Mouse (Mus musculus): ENCODE results near the gene Avpr1a. TPM values are rescaled to one million over a fixed set of nuclear protein-coding genes. Genes with fewer than 3 reads are reported as not detected.

The Avpr1a gene
- total RNA-seq, 2 experiments from 2014 or later, result 0.59 to 0.73 TPM

DNA sequence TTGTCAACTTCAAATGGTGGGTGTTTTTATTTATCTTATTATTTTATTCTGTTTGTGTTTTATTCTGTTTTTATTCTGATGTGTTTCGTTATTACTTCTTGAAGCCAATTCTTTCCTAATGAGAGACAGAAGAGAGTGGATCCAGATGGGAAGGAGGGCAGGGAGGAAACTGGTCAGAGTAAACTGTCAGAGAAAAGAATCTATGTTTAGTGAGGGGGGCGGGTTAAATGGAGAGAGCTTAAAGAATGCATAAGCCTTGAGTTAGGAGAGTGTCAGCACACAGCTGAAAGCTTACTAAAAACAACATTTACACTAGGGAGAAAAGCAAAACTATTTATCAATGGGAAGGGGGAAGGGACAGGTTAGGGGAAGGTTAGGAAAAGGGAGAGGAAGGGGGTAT, 50.3 kb downstream of the Avpr1a start:
- intact Hi-C loops (cut with DNase I), result no loop called here
- H3K4me3 ChIP-seq, result no peak overlapping the region
- no peak for DNase-seq
- TF ChIP-seq CTCF (IDR thresholded peaks at IDR 0.05), result no peak
- H3K27ac ChIP-seq, result no peak overlapping the region

- H3K27ac ChIP-seq, result no peak overlapping the region
- no peak for DNase-seq
- H3K4me3 ChIP-seq, result no peak overlapping the region
- intact Hi-C loops (cut with DNase I), result no loop called here
- no peak for TF ChIP-seq CTCF (IDR thresholded peaks at IDR 0.05)
These were observed 51.0 kb downstream of the Avpr1a start for GRCm38 (mm10) chr10:122499306-122499705.

Other genes with a start within 250 kb of the Avpr1a start
- gene Ppm1h, start 230.3 kb downstream of the Avpr1a start, total RNA-seq (2021), result 1 to 10 TPM; 1.2 to 2.0 TPM

All from gastrocnemius, adult 2 months (tissue).